Mouse (Mus musculus): ENCODE results near the gene Prr22. TPM values are rescaled to one million over a fixed set of nuclear protein-coding genes. Genes with fewer than 3 reads are reported as not detected.

The Prr22 gene
- total RNA-seq, 2 experiments from 2014 or later = 0.13 to 0.22 TPM

DNA sequence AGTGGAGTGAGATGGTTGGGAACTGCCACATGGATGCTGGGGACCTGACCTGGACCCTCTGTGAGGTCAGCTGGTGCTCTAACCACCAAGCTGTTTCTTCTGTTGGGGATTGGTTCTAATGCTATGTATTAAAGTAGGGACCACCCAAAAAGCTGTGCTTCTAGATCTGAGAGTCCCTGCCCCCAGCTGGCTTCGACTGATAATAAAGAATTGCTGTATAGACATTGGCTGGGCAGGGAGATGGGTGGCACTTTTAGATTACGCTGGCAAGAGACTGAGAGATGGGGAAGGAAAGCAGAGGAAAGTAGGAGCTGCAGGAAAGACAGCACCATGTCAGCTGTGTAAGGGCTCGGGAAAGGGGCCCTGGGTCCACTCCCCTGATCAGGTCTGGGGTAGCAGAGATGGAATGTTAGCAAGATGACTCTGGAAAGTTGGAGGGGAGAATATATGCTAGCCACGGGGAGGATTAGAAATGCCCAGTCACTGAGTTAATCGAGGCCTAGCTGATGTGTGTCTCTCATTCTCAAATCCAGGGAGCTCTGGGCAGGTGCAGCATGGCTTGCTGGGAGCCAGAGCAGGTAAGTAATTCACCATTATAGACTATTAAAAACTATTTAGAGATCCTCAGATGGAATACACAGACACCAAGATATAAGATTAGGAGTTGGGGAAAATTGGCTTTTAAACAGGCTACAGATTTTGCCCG is 23.7 kb downstream of the Prr22 start:
- intact Hi-C loops (cut with DNase I) = no loop called here

GRCm38 (mm10) chr17:56799276-56799675 is 29.2 kb downstream of the Prr22 start:
- intact Hi-C loops (cut with DNase I) = no loop called here
- no peak for DNase-seq (ENCODE audit: low spot score)

More for the DNA sequence above, 23.7 kb downstream of the Prr22 start:
- DNase-seq (ENCODE audit: low spot score) = no peak

DNA sequence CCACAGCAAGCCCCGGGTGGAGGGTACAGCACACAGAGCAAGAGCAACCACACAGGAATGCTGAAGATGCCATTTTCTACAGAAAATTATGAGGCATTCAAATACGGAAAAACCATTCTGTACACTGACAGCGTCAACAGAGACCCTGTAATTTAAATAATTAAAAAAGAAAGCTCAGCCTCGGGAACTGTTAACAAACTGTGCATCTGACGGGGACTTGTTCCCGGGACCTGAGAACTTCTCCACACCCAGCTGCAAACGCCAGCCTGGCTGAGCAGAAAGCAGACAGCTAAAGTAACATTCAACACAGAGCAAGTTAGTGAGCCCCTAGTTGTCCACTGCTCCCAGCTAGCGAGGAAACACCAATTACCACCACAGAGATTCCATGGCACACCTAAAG is 32.0 kb downstream of the Prr22 start:
- intact Hi-C loops (cut with DNase I) = loop anchor here (10.0 kb wide), 1 partner anchor 363 kb away; no protein-coding TSS in a partner anchor
- no peak for DNase-seq (ENCODE audit: low spot score)

DNA sequence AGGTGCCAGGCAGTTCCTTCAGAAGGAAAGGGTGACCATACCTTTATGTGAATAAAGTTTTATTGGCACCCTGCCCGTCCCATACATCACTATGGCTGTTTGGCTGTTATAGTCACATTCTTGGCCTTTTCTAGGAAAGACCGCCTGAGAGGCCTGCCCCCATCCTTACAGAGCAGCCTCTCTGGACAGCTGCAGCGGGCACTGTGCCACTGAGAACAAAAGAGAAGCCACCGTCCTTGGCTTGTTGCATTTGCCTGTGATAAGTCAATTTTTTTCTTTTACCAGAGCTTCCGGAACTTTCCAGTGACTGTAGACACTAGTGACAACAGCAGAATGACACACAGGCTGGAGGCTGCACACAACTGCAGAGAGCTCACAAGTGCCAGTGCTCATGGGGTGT is 34.9 kb downstream of the Prr22 start:
- intact Hi-C loops (cut with DNase I) = loop anchor here (10.0 kb wide), 1 partner anchor 360 kb away; no protein-coding TSS in a partner anchor
- no peak for DNase-seq (ENCODE audit: low spot score)

GRCm38 (mm10) chr17:56805784-56806183 is 35.7 kb downstream of the Prr22 start:
- intact Hi-C loops (cut with DNase I) = loop anchor here (10.0 kb wide), 1 partner anchor 359 kb away; no protein-coding TSS in a partner anchor
- DNase-seq (ENCODE audit: low spot score) = no peak

GRCm38 (mm10) chr17:56808518-56808917 is 38.5 kb downstream of the Prr22 start:
- intact Hi-C loops (cut with DNase I) = loop anchor here (1.0 to 10.0 kb wide), 3 partner anchors 50 to 356 kb away; no protein-coding TSS in a partner anchor
- DNase-seq (ENCODE audit: low spot score) = peak; percentile 46

- intact Hi-C loops (cut with DNase I) = loop anchor here (10.0 kb wide), 1 partner anchor 445 kb away; no protein-coding TSS in a partner anchor
- peak; percentile 83 for DNase-seq (ENCODE audit: low spot score)
Observed at GRCm38 (mm10) chr17:56810245-56810644, 40.2 kb downstream of the Prr22 start.

DNA sequence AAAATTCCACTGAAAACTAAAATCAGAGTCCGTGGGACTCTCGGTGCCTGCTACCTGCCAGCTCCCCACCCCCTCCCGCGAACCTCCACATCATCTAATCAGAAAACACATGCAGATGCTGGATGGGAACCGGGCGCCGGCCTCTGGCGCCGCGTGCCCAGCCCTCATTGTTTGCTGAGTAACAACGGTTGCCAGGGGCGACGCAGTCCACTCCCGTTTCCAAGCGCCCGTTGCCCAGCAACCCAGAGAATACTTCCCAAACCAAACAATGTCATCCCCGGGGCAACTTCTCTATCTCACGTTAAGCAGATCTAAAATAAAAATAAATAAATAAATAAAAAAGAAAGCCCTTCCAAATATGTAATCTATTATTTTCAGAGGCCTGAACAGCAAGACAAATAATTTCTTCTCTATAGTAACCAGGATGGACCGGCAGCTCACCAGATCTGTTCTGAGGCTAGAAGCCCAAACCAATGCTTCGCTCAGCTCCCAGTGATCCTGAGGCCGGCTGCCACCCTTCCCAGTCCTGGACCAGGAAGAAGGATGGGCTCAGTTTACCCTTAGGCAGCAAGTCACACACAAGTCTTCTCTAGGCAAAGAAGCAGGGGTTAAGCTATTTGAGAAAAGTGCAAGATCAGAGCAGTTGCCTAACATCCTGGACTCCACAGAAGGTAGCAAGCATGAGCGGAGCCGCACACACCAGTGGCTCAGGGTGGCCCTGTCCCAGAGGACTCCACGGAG is 44.4 kb downstream of the Prr22 start:
- peak; percentile 85 for DNase-seq (ENCODE audit: low spot score)
- intact Hi-C loops (cut with DNase I) = loop anchor here (10.0 kb wide), 1 partner anchor 440 kb away; no protein-coding TSS in a partner anchor

DNA sequence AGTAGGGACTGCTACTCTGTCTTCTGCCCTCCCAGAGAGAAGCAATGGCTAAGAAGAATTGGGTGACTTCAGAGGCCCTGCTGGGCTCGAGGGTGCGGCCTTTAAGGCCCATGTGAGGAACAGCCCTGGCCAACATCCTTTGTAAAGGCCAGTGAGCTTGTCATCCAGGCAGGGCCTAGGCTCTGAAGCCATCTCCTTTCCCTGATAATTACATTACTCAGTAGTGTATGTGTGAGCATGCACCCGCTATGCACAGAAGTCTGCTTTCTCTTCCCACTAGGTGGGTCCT is 45.0 kb downstream of the Prr22 start:
- intact Hi-C loops (cut with DNase I) = loop anchor here (10.0 kb wide), 1 partner anchor 440 kb away; no protein-coding TSS in a partner anchor
- peak; percentile 31 for DNase-seq (ENCODE audit: low spot score)

- DNase-seq (ENCODE audit: low spot score) = no peak
Observed at GRCm38 (mm10) chr17:56818067-56818636, 48.1 kb downstream of the Prr22 start.

GRCm38 (mm10) chr17:56819032-56819545 is 49.0 kb downstream of the Prr22 start:
- DNase-seq (ENCODE audit: low spot score) = no peak
- intact Hi-C loops (cut with DNase I) = loop anchor here (10.0 kb wide), 1 partner anchor 436 kb away; no protein-coding TSS in a partner anchor

More at GRCm38 (mm10) chr17:56818067-56818636, 48.1 kb downstream of the Prr22 start:
- intact Hi-C loops (cut with DNase I) = loop anchor here (10.0 kb wide), 1 partner anchor 437 kb away; no protein-coding TSS in a partner anchor

GRCm38 (mm10) chr17:56819694-56820111 is 49.7 kb downstream of the Prr22 start:
- intact Hi-C loops (cut with DNase I) = loop anchor here (10.0 kb wide), 1 partner anchor 435 kb away; no protein-coding TSS in a partner anchor
- no peak for DNase-seq (ENCODE audit: low spot score)

Other genes with a start within 250 kb of the Prr22 start
- gene Gm20219, start 215.9 kb upstream of the Prr22 start, total RNA-seq (2021) = under 1 TPM; 0.26 to 0.28 TPM
- 10 to 100 TPM; 40.4 to 44.0 TPM for gene Safb2, start 185.7 kb upstream of the Prr22 start, total RNA-seq (2021)
- 10 to 100 TPM; 64.3 to 72.3 TPM for gene Safb, start 185.4 kb upstream of the Prr22 start, total RNA-seq (2021)
- gene 2410015M20Rik, start 160.5 kb upstream of the Prr22 start, total RNA-seq (2021) = 100 to 1,000 TPM; 343 to 364 TPM
- gene Rpl36, start 156.8 kb upstream of the Prr22 start, total RNA-seq (2021) = 100 to 1,000 TPM; 692 to 724 TPM
- 100 to 1,000 TPM; 107 to 112 TPM for gene Lonp1, start 143.4 kb upstream of the Prr22 start, total RNA-seq (2021)
- gene Catsperd, start 142.1 kb upstream of the Prr22 start, total RNA-seq (2021) = not detected
- 10 to 100 TPM; 35.7 to 37.5 TPM for gene Ranbp3, start 97.0 kb upstream of the Prr22 start, total RNA-seq (2021)
- gene Ndufa11, start 52.5 kb upstream of the Prr22 start, total RNA-seq (2021) = 100 to 1,000 TPM; 913 to 934 TPM
- gene Vmac, start 52.2 kb upstream of the Prr22 start, total RNA-seq (2021) = 1 to 10 TPM; 5.0 to 5.2 TPM
- gene Nrtn, start 12.7 kb upstream of the Prr22 start, total RNA-seq (2021) = 10 to 100 TPM; 25.7 to 28.8 TPM
- gene Dus3l, start 5.5 kb upstream of the Prr22 start, total RNA-seq (2021) = 10 to 100 TPM; 18.3 to 18.8 TPM
- 1 to 10 TPM; 3.2 to 4.6 TPM for gene Rfx2, start 60.8 kb downstream of the Prr22 start, total RNA-seq (2021)
- not detected for gene Acsbg2, start 104.2 kb downstream of the Prr22 start, total RNA-seq (2021)
- not detected for gene 1700061G19Rik, start 105.2 kb downstream of the Prr22 start, total RNA-seq (2021)
- gene Mllt1, start 165.2 kb downstream of the Prr22 start, total RNA-seq (2021) = 10 to 100 TPM; 21.6 to 21.8 TPM
- not detected for gene Acer1, start 211.9 kb downstream of the Prr22 start, total RNA-seq (2021)
- gene Clpp, start 220.1 kb downstream of the Prr22 start, total RNA-seq (2021) = 10 to 100 TPM; 73.4 TPM
- gene Alkbh7, start 227.1 kb downstream of the Prr22 start, total RNA-seq (2021) = 10 to 100 TPM; 65.4 to 77.8 TPM
- not detected for gene Pspn, start 229.8 kb downstream of the Prr22 start, total RNA-seq (2021)
- gene Gtf2f1, start 241.0 kb downstream of the Prr22 start, total RNA-seq (2021) = 10 to 100 TPM; 20.4 to 22.7 TPM
- gene Gm17949, start 241.2 kb downstream of the Prr22 start, total RNA-seq (2021) = not detected

All from heart, postnatal 25 days (tissue).